Mouse (Mus musculus) stomach, postnatal 0 days (tissue): ENCODE results near the gene Eif2ak3.

Experiments
- CTCF ChIP-seq: IDR thresholded peaks from 2 replicates; pipeline ENCODE4 v1.5.1; 2016; ENCODE audit warnings: antibody characterized with exemption, low read depth, mild to moderate bottlenecking, moderate library complexity
- EP300 ChIP-seq: optimal IDR thresholded peaks from 2 replicates; pipeline ENCODE3; 2016; ENCODE audit warnings: antibody characterized with exemption

- TF ChIP-seq CTCF (peak; percentile 94), EP300 (no peak)
These were observed 36.5 kb downstream of the Eif2ak3 start for GRCm38 (mm10) chr6:70880714-70881304.
